Mouse (Mus musculus): ENCODE measurements around the gene Myo9b. TPM values are rescaled to one million over a fixed set of nuclear protein-coding genes. Genes with fewer than 3 reads are reported as not detected.

The Myo9b gene
- polyA plus RNA-seq, 1 experiment from 2014 or later, result 24.0 TPM

GRCm38 (mm10) chr8:71379008-71379407 lies 106.5 kb downstream of the Myo9b start:
- Histone ChIP-seq H3K27me3 (no peaks in the 10 kb centered on the region), H3K4me3 (replicated peaks) (no peak overlapping the region; the same call in 1 of the 2 replicates), H3K9me3 (replicated peaks) (no peaks in the 10 kb centered on the region), H3K27ac (replicated peaks) (no peak overlapping the region), H3K9ac (no peak overlapping the region), H3K36me3 (peaks cover 16% of the 10 kb centered on the region), H3K4me1 (peaks cover 68% of the 10 kb centered on the region), H3K4me2 (replicated peaks) (peak overlapping the region; percentile 98)
- ATAC-seq (ENCODE audit: insufficient number of reproducible peaks, low FRiP score, low TSS enrichment, low read depth), result no peak
- 59% methylated on average over 4 of the region's 4 CpGs for WGBS

DNA sequence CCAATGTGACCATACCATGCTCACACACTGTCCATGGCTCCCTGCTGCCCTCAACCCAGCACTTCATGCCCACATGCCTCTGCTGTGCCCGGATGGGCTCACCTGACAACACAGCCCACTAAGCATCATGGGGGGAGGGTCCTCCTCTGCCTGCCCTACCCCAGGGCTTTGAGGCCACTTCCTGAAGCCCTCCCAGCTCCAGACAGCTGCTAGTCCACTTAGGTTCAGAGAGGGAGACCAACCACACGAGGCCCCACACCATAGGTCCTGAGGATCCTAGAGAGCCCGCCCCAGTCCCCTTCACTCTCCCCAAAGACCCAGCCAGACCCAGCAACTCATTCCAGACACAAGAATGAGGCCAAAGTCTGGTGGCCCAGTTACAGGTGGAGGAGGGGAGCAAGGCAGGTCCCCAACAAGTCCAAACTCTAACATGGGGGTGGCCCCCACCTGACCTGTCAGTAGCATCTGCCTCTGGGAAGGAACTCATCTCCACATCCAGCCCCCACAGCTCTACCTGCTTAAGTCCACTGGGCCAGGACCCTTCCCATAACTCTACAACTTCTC lies 107.1 kb downstream of the Myo9b start:
- ATAC-seq (ENCODE audit: insufficient number of reproducible peaks, low FRiP score, low TSS enrichment, low read depth), result no peak
- H3K27me3 ChIP-seq, result no peaks in the 10 kb centered on the region
- 58% methylated on average over 3 of the region's 3 CpGs for WGBS
- H3K27ac ChIP-seq (replicated peaks), result no peak overlapping the region
- no peak overlapping the region for H3K9ac ChIP-seq
- H3K4me2 ChIP-seq (replicated peaks), result peak overlapping the region; percentile 98
- H3K36me3 ChIP-seq, result peaks cover 10% of the 10 kb centered on the region
- H3K4me3 ChIP-seq (replicated peaks), result peak overlapping the region; percentile 82
- peaks cover 68% of the 10 kb centered on the region for H3K4me1 ChIP-seq
- no peaks in the 10 kb centered on the region for H3K9me3 ChIP-seq (replicated peaks)

DNA sequence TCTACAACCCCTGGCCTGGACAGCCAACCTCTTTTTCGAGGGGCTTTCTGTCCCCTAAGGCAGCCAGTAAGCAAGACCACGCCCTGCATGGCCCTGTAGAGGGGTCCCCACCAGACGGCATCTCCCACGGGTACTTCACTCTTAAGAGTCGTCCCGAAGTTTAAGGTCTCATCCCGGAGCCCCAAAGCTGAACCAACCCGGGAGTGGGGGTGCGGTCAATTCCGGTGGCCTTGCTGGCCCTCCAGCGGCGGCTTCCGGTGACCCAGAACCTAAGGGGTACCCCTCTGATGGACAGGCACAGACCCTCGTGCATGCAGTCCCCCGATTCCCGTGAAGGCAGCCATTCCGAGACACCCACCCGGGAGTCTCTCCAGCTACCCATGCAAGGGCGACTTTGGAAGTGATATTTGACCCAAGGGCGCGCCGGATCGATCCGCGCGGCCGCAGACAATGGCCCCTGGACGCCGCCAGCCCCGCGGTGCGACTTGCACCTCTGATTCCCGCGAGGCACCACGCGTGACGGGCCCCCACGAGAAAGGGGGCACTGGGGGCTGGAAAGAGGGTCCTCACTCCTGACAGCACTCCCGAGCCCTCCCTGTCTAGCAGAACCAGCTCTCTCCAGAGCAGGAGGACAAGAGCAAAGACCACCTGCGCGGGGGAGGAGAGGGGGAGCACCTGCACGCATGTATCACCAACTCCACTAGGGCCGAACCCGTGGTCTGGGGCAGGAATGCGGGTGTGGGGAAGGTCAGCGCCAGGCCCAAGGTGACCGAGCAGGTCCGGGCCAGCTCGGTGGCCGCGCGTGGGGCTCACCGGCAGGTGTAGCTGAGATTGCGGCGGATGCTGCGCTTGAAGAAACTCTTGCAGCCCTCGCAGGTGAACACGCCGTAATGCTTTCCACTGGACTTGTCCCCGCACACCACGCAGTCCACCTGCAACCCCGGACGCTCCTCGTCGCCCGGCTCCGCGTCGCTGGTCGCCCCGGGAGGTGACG lies 108.0 kb downstream of the Myo9b start:
- Histone ChIP-seq H3K4me1 (peaks cover 64% of the 10 kb centered on the region), H3K4me2 (replicated peaks) (peak overlapping the region; percentile 98), H3K9ac (peak overlapping the region; percentile 89), H3K36me3 (0 out of 2 replicates have a peak, but pooled peaks cover 5% of the 10 kb centered on the region), H3K27me3 (no peaks in the 10 kb centered on the region), H3K27ac (replicated peaks) (peak overlapping the region; percentile 93; the same call in 1 of the 2 replicates), H3K9me3 (replicated peaks) (no peaks in the 10 kb centered on the region), H3K4me3 (replicated peaks) (peak overlapping the region; percentile 82)
- ATAC-seq (ENCODE audit: insufficient number of reproducible peaks, low FRiP score, low TSS enrichment, low read depth), result no peak
- 1% methylated on average over 72 of the region's 72 CpGs for WGBS

GRCm38 (mm10) chr8:71381421-71381970 lies 109.0 kb downstream of the Myo9b start, which contains the start of gene Nr2f6:
Gene Nr2f6 (minus strand): TSS chr8:71381960.
- Histone ChIP-seq H3K4me1 (peaks cover 53% of the 10 kb centered on the region), H3K4me3 (replicated peaks) (peak within 1 kb of the TSS; percentile 82), H3K9ac (peak within 1 kb of the TSS; percentile 89), H3K4me2 (replicated peaks) (peak within 1 kb of the TSS; percentile 98), H3K36me3 (0 out of 2 replicates have a peak, but pooled peaks cover 5% of the 10 kb centered on the region), H3K27me3 (no peaks in the 10 kb centered on the region), H3K27ac (replicated peaks) (peak within 1 kb of the TSS; percentile 94), H3K9me3 (replicated peaks) (no peaks in the 10 kb centered on the region)
- WGBS, result under 1% methylated on average over 80 of the region's 89 CpGs
- peak; percentile 6 for ATAC-seq (ENCODE audit: insufficient number of reproducible peaks, low FRiP score, low TSS enrichment, low read depth)

- H3K36me3 ChIP-seq, result 0 out of 2 replicates have a peak, but pooled peaks cover 5% of the 10 kb centered on the region
- peak; percentile 92 for ATAC-seq (ENCODE audit: insufficient number of reproducible peaks, low FRiP score, low TSS enrichment, low read depth)
- H3K9ac ChIP-seq, result peak overlapping the region; percentile 89
- peak overlapping the region; percentile 94 for H3K27ac ChIP-seq (replicated peaks)
- H3K4me2 ChIP-seq (replicated peaks), result peak overlapping the region; percentile 98
- H3K4me3 ChIP-seq (replicated peaks), result peak overlapping the region; percentile 82
- H3K9me3 ChIP-seq (replicated peaks), result no peaks in the 10 kb centered on the region
- WGBS, result 3% methylated on average over 45 of the region's 80 CpGs
- H3K27me3 ChIP-seq, result no peaks in the 10 kb centered on the region
- peaks cover 46% of the 10 kb centered on the region for H3K4me1 ChIP-seq
These were observed 109.8 kb downstream of the Myo9b start for GRCm38 (mm10) chr8:71381971-71382961.

DNA sequence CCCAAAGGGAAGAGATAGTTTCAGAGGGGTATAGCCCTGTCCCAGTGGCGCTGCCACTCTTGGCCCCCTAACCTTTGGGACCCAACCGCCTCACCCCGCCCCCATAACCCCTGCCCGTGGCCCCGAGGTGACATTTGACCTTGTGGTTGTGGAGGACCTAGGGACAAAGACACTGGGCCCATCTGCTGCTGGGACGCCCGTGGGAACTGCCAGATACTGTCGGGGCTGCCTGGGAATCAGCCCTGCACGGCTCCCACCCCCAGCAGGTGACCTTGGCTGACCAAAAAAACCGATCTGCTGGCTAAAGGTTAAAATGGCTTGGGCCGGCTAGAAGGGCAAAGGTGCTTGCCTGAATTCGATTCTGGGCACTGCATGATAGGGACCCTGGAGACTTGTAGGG lies 110.9 kb downstream of the Myo9b start:
- 20% methylated on average over 12 of the region's 12 CpGs for WGBS
- Histone ChIP-seq H3K27me3 (no peaks in the 10 kb centered on the region), H3K9ac (no peak overlapping the region), H3K4me3 (replicated peaks) (no peak overlapping the region), H3K36me3 (no peaks in the 10 kb centered on the region), H3K9me3 (replicated peaks) (no peaks in the 10 kb centered on the region), H3K27ac (replicated peaks) (peak overlapping the region; percentile 94; the same call in 1 of the 2 replicates), H3K4me2 (replicated peaks) (no peak overlapping the region), H3K4me1 (peaks cover 45% of the 10 kb centered on the region)
- ATAC-seq (ENCODE audit: insufficient number of reproducible peaks, low FRiP score, low TSS enrichment, low read depth), result no peak

DNA sequence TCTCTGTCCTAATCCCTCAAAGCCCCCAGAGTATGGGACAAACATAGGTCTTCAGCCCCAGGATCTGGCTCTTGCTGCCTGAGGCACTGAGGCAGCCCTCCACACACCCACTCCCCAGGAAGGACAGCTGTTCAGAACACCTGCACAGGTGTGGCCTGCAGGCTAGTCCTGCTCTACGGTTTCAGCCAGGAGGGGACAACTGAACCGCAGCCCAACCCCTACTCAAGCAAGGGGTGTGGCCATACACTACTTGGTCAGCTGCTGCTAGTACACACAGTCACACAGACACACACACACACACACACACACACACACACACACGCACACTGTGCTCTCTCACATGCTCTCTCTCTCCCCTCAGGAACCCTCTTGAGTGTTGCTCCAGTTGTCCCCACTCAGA lies 111.3 kb downstream of the Myo9b start:
- H3K4me1 ChIP-seq, result peaks cover 40% of the 10 kb centered on the region
- no peak overlapping the region for H3K27ac ChIP-seq (replicated peaks)
- H3K9me3 ChIP-seq (replicated peaks), result no peaks in the 10 kb centered on the region
- no peak overlapping the region for H3K4me3 ChIP-seq (replicated peaks)
- no peaks in the 10 kb centered on the region for H3K36me3 ChIP-seq
- no peaks in the 10 kb centered on the region for H3K27me3 ChIP-seq
- H3K4me2 ChIP-seq (replicated peaks), result no peak overlapping the region
- no peak overlapping the region for H3K9ac ChIP-seq
- ATAC-seq (ENCODE audit: insufficient number of reproducible peaks, low FRiP score, low TSS enrichment, low read depth), result no peak
- WGBS, result 33% methylated on average over 3 of the region's 3 CpGs

- H3K27me3 ChIP-seq, result no peaks in the 10 kb centered on the region
- H3K4me2 ChIP-seq (replicated peaks), result no peak overlapping the region
- H3K4me3 ChIP-seq (replicated peaks), result no peak overlapping the region
- 72% methylated on average over 12 of the region's 12 CpGs for WGBS
- no peak overlapping the region for H3K27ac ChIP-seq (replicated peaks)
- ATAC-seq (ENCODE audit: insufficient number of reproducible peaks, low FRiP score, low TSS enrichment, low read depth), result no peak
- no peaks in the 10 kb centered on the region for H3K36me3 ChIP-seq
- H3K9ac ChIP-seq, result no peak overlapping the region
- no peaks in the 10 kb centered on the region for H3K9me3 ChIP-seq (replicated peaks)
- peaks cover 26% of the 10 kb centered on the region for H3K4me1 ChIP-seq
These were observed 112.8 kb downstream of the Myo9b start for GRCm38 (mm10) chr8:71385212-71385835.

DNA sequence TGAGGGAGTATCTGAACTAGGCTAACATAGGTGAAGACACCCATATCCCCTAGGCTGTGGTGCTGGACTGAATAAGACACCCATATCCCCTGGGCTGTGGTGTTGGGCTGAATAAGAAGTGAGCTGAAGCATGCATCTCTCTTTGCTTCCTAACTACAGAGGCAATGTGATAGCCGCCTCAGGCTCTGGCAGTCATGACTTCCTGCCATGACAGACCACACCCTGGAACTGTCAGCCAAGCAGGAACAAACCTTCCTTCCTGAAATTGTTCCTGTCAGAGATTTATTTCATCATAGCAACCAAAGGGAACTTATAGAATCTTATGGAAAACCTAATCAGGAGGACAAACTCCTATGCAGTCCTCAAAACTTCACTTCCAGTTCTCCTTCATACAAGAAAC lies 115.8 kb downstream of the Myo9b start:
- Histone ChIP-seq H3K9me3 (replicated peaks) (no peaks in the 10 kb centered on the region), H3K4me1 (peaks cover 7% of the 10 kb centered on the region; the same call in 1 of the 2 replicates), H3K4me2 (replicated peaks) (no peak overlapping the region), H3K27me3 (no peaks in the 10 kb centered on the region), H3K4me3 (replicated peaks) (no peak overlapping the region), H3K36me3 (no peaks in the 10 kb centered on the region), H3K9ac (no peak overlapping the region), H3K27ac (replicated peaks) (no peak overlapping the region)
- ATAC-seq (ENCODE audit: insufficient number of reproducible peaks, low FRiP score, low TSS enrichment, low read depth), result no peak
- 48% methylated on average over 1 of the region's 1 CpGs for WGBS

DNA sequence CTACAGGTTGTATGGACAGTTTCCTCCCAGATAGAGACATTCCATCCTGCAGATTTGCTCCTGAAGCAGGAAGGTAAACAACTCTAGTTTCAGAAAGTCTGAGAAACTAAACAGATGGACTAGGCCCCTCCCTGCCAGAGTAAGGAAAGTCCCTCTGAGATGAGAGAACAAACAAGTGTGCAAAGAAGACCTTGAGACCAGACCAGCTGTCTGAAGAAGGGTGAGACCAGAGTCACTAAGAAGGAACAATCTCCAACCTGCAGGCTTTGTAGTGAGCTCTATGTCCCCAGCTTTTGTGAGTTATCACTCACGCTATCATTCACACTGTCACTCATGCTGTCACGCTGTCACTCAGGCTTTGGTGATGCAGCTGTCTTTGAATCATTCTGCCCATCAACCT lies 119.2 kb downstream of the Myo9b start:
- no peak for ATAC-seq (ENCODE audit: insufficient number of reproducible peaks, low FRiP score, low TSS enrichment, low read depth)
- WGBS, result 94% methylated on average over 2 of the region's 2 CpGs
- H3K4me3 ChIP-seq (replicated peaks), result no peak overlapping the region
- H3K36me3 ChIP-seq, result no peaks in the 10 kb centered on the region
- H3K4me2 ChIP-seq (replicated peaks), result no peak overlapping the region
- H3K27ac ChIP-seq (replicated peaks), result no peak overlapping the region
- H3K27me3 ChIP-seq, result no peaks in the 10 kb centered on the region
- H3K4me1 ChIP-seq, result peaks cover 5% of the 10 kb centered on the region
- H3K9me3 ChIP-seq (replicated peaks), result no peaks in the 10 kb centered on the region
- no peak overlapping the region for H3K9ac ChIP-seq

Measured in embryonic facial prominence, embryonic 15.5 days (tissue).